Mouse (Mus musculus): ENCODE measurements around the gene Rgs17.

Gene Rgs17

GRCm38 (mm10) chr10:5823740-5824491 lies 98.3 kb downstream of the Rgs17 start, which contains the start of gene Mtrf1l:
TSS of gene Mtrf1l (minus strand) at chr10:5823910.
- DNase-seq (ENCODE audit: low read depth, low spot score): peak; percentile 94

DNA sequence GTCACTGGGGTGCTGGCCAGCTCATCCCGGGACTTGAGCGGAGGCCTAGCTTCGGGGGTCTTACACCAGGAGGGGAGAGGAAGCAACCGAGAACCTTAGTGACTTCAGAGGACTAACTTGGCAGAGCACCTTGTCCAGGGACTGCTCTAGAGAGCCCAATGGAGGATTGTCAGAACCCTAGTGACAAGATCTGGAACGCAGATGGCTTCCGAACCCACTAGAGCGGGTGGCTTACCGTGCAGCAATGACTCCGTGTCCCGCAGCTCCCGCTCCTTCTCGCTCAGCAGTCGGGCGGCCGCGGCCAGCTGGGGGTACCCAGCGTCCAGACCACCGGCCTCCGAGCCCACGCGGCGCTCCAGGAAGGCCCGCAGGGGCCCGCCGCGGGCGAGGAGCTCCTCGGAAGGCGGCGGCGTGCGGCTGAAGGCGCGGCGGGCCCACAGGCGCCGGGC lies 98.9 kb downstream of the Rgs17 start:
- DNase-seq (ENCODE audit: low read depth, low spot score): no peak

DNA sequence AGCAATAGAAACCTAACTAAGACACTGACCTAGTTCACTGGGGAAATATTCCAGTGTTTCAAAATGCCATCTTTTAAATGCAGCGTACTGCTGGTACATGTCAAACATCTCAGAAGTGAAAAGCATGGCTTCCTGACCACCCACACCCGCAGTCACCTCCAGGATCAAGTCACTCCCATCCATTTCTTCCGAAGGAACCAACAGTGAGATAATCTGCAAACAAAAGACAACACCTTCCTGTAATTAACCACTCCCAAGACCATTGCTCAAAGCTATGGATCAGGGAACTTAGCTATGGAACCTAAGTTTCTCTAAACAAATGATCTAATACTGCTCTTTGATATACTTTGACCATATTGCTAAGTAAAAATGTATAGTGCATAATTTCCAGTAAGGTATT lies 103.4 kb downstream of the Rgs17 start:
- no peak for DNase-seq (ENCODE audit: low read depth, low spot score)

DNA sequence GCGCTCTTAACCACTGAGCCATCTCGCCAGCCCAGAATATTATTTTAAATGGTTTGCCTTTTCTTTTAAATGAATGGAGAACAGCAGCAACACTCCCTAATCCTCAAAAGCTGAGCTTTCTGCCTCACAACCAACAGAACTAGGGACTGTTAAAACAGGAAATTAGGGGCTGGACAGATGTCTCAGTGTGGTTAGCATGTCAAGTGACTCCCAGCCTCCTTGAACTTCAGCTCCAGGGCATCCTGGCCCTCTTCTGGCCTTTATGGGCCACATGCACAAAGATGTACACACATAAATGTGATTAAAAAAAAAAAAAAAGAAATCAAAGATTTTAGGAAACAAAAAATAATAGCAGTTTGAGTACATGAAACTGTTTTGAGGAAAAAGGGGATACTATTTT lies 106.2 kb downstream of the Rgs17 start:
- DNase-seq (ENCODE audit: low read depth, low spot score): no peak

DNA sequence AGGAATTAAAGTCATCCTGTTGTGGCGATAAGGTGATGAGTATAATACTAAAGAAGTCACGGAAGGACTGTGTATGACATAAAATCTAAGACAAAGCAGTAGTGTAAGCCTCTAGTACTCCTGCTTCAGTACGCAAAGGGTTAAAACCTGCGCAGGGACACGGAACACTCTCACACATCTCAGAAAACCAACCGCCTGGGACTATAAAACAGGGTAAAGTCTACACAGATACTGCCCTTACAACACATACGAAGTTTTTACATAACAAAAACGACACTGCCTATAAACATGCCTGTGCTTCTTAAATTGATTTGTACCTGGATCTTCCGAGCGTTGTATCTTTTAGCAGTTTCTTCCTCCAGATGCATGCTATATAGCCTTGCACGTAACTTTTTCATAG lies 108.5 kb downstream of the Rgs17 start:
- no peak for DNase-seq (ENCODE audit: low read depth, low spot score)

DNA sequence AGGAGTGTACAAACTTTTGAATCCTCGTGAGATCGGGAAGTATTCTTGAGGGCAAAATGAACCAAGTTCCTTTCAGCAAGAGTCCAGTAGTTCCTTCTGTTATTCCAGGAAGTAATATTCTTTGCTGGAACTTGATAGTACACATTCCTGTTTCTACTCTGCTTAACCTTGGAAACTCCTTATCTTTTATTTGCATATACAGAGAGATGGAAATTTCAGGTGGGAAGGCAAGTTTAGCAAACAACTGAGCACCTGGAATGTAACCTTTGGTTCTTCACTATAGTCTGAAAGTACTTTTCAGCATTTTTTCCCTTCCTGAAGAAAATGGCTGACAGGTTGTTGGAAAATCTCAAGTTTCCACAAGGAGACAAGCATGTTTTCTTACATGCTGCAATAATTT lies 114.5 kb downstream of the Rgs17 start:
- DNase-seq (ENCODE audit: low read depth, low spot score): no peak

GRCm38 (mm10) chr10:5806996-5807395 lies 115.2 kb downstream of the Rgs17 start:
- no peak for DNase-seq (ENCODE audit: low read depth, low spot score)

GRCm38 (mm10) chr10:5806416-5806815 lies 115.8 kb downstream of the Rgs17 start:
- no peak for DNase-seq (ENCODE audit: low read depth, low spot score)

GRCm38 (mm10) chr10:5805731-5806307 lies 116.4 kb downstream of the Rgs17 start:
- DNase-seq (ENCODE audit: low read depth, low spot score): peak; percentile 96

GRCm38 (mm10) chr10:5805243-5805730 lies 116.9 kb downstream of the Rgs17 start, which contains the start of gene Fbxo5:
TSS of gene Fbxo5 (minus strand) at chr10:5805600.
- peak; percentile 94 for DNase-seq (ENCODE audit: low read depth, low spot score)

DNA sequence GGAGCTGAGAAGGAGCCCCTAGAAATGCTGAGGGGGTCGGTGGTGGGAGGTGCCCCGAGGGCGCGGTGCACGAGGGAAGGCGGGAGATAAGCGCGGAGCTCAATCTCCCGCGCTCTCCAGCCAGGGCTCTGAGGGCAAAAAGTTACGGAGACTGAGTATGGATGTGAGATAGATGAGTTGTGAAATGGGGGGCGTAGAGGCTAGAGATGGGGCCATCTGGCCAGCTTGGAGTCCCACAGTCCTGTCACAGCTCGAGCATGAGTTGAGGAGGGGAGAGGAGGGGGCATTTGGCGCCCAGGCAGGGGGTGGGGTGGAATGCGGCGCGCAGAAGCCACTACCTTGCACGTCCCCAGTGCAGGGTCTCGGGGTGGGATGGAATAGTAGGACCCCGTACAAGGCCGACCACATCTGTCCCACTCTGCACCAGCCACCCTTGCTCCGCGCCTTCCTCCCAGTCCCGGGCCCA lies 117.5 kb downstream of the Rgs17 start:
- DNase-seq (ENCODE audit: low read depth, low spot score): no peak

- no peak for DNase-seq (ENCODE audit: low read depth, low spot score)
These were observed 118.5 kb downstream of the Rgs17 start for GRCm38 (mm10) chr10:5803739-5804138.

DNA sequence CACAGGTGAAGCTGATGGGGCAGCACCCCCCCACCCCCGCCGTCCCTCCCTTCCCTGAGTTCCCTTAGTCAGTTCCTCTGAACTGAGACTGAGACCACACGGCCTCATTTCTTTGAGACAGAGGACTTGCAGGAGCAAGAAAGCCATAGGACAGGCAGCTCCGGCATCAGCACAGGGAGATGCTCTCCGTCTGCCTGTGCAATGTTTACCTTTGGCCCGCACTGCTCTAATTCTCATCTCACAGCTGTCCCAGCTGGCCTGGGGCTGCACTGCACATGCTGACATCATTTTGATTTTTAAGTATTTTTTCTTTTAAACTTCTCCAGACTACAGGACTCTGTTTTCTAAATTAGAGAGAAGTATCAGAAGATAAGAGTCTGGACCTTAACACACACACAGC lies 119.3 kb downstream of the Rgs17 start:
- DNase-seq (ENCODE audit: low read depth, low spot score): no peak

- DNase-seq (ENCODE audit: low read depth, low spot score): no peak
These were observed 121.7 kb downstream of the Rgs17 start for GRCm38 (mm10) chr10:5800490-5800889.

- DNase-seq (ENCODE audit: low read depth, low spot score): no peak
These were observed 124.1 kb downstream of the Rgs17 start for GRCm38 (mm10) chr10:5798069-5798468.

GRCm38 (mm10) chr10:5790657-5791056 lies 131.5 kb downstream of the Rgs17 start:
- peak; percentile 27 for DNase-seq (ENCODE audit: low read depth, low spot score)

GRCm38 (mm10) chr10:5786923-5787322 lies 135.3 kb downstream of the Rgs17 start:
- no peak for DNase-seq (ENCODE audit: low read depth, low spot score)

Measured in retina, postnatal 7 days (tissue).